Mouse (Mus musculus) intestine, postnatal 0 days (tissue): Measurements from ENCODE around the gene Olfr180. TPM values are rescaled to one million over a fixed set of nuclear protein-coding genes. Genes with fewer than 3 reads are reported as not detected.

Experiments used
- ATAC-seq: fragments of 200-750 bp; cut with Nextera tagmentation; 2 replicates; pipeline ENCODE4 v1.8.0; 2017; ENCODE audit warnings: mild to moderate bottlenecking, moderate TSS enrichment, moderate library complexity
- H3K27ac ChIP-seq: fragments of 300-500 bp; sonication (generic); 2 replicates; pipeline ENCODE4 v1.5.1; 2014; ENCODE audit warnings: mild to moderate bottlenecking, low read depth, low read length, moderate library complexity
- H3K27me3 ChIP-seq: fragments of 300-500 bp; sonication (generic); replicated peaks from 2 replicates; pipeline ENCODE4 v1.6.1; 2014; ENCODE audit warnings: low read length, mixed read lengths; ENCODE audit not compliant: control insufficient read depth, insufficient read depth
- H3K36me3 ChIP-seq: fragments of 300-500 bp; sonication (generic); 2 replicates; pipeline ENCODE4 v1.6.1; 2014; ENCODE audit warnings: mild to moderate bottlenecking, moderate library complexity; ENCODE audit not compliant: control insufficient read depth, insufficient read depth
- H3K4me1 ChIP-seq: fragments of 300-500 bp; sonication (generic); replicated peaks from 2 replicates; pipeline ENCODE4 v1.6.1; 2014; ENCODE audit warnings: antibody characterized with exemption, low read length, mixed read lengths; ENCODE audit not compliant: control insufficient read depth, insufficient read depth
- H3K4me2 ChIP-seq: fragments of 300-500 bp; sonication (generic); replicated peaks from 2 replicates; pipeline ENCODE4 v1.6.1; 2014; ENCODE audit warnings: low read depth, mild to moderate bottlenecking, moderate library complexity
- H3K4me3 ChIP-seq: fragments of 300-500 bp; sonication (generic); 2 replicates; pipeline ENCODE4 v1.5.1; 2014; ENCODE audit warnings: low read depth, low read length
- H3K9ac ChIP-seq: fragments of 300-500 bp; sonication (generic); 2 replicates; pipeline ENCODE4 v1.6.1; 2014; ENCODE audit warnings: mild to moderate bottlenecking, low read depth, low read length
- H3K9me3 ChIP-seq: fragments of 300-500 bp; sonication (generic); 2 replicates; pipeline ENCODE4 v1.6.1; 2016; ENCODE audit warnings: mixed run types; ENCODE audit not compliant: control insufficient read depth
- CTCF ChIP-seq: sonication (generic); IDR thresholded peaks from 2 replicates; pipeline ENCODE4 v1.5.1; 2016; ENCODE audit warnings: low read depth, mild to moderate bottlenecking, control low read depth, antibody characterized with exemption, moderate library complexity
- WGBS: fragments of 180-500 bp; shearing (Covaris S2); extraction: QIAGEN DNeasy Blood & Tissue Kit; methylation state at CpG from one replicate; pipeline ENCODE4 v1.1.7; 2014; 5-methylcytosine and 5-hydroxymethylcytosine counted together
- polyA plus RNA-seq: library from polyadenylated mRNA; unstranded; fragments of >200 nt; fragmentation: Nextera tagmentation; extraction: Ambion mirVana; gene quantifications from 2 replicates; pipeline ENCODE4 v1.2.1, GENCODE M21; 2015

Olfr180 gene
- not detected in 2 replicates for polyA plus RNA-seq

DNA sequence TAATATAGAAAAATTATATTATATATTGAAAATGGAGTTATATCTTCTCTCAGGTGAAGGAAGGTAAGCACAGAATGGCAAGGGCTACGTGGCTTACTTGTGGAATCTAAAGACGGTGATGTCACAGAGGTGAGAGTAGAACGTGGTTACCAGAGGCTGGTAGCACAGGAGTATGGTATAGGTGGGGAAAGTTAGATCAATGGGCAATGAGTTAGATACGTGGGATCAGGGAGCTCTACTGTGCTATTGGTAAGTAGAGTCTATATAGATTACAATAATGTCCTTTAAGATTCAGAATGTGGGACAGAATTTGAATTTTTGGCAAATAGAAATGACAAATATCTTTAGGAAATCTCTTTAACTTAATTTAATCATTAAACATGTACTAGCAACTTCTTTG lies at the start of gene Olfr180:
Gene Olfr180 (minus strand): TSS at position 101 of the 400 bp plus-strand sequence.
- Histone ChIP-seq H3K27ac (no peak within 1 kb of the TSS), H3K4me1 (no peaks in the 10 kb centered on the region), H3K4me2 (no peak within 1 kb of the TSS), H3K9me3 (no peaks in the 10 kb centered on the region), H3K36me3 (no peaks in the 10 kb centered on the region), H3K4me3 (no peak within 1 kb of the TSS), H3K27me3 (no peaks in the 10 kb centered on the region), H3K9ac (no peak within 1 kb of the TSS)
- ATAC-seq: no peak
- 76% methylated on average over 4 of the region's 4 CpGs for WGBS
- TF ChIP-seq CTCF: no peak

DNA sequence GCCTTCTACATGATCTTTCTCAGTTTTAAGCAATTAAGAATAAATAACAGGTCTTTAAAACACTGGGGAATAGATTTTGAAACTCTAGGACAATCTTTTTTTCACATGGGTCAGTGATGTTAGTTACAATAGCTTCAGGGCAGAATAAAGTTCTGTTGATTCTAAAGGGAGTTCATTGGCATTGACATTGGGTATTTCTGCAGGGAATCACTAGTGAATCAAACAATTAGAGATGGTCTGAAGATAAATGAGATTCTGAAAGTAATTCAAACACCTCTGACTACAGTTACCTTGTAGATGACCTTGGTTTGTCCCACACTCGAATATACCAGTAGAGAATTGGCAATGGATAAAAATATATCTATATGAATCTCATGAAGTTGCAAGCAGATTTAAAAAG lies 537 bp downstream of the Olfr180 start, which contains the start of gene Olfr181:
Gene Olfr181 (minus strand): TSS at position 101 of the 400 bp plus-strand sequence.
- Histone ChIP-seq H3K9ac (no peak within 1 kb of the TSS), H3K4me2 (no peak within 1 kb of the TSS), H3K27me3 (no peaks in the 10 kb centered on the region), H3K36me3 (no peaks in the 10 kb centered on the region), H3K9me3 (no peaks in the 10 kb centered on the region), H3K4me3 (no peak within 1 kb of the TSS), H3K27ac (no peak within 1 kb of the TSS), H3K4me1 (no peaks in the 10 kb centered on the region)
- WGBS: 54% methylated on average over 1 of the region's 1 CpGs
- TF ChIP-seq CTCF: no peak
- no peak for ATAC-seq

DNA sequence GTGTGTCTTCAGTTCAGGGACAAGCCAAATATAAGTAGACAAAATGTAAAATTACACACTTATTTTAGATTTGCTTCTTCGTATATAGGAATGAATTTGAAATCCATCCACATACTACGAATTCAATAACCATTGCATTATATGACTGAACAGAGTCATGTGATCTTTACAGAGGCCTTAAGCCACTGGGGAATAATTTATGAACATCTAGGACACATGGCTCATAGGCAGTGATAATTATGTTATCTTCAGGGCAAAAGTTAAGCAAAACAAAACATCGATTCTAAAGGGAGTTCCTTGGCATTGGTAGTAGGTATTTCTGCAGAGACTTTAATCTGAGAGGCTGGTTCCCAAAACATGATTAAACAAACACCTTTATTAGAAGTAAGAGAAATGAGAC lies 37.2 kb downstream of the Olfr180 start, which contains the start of gene Olfr178:
Gene Olfr178 (minus strand): TSS at position 101 of the 400 bp plus-strand sequence.
- H3K9me3 ChIP-seq: no peaks in the 10 kb centered on the region
- H3K4me2 ChIP-seq: no peak within 1 kb of the TSS
- H3K4me1 ChIP-seq: no peaks in the 10 kb centered on the region
- H3K27me3 ChIP-seq: no peaks in the 10 kb centered on the region
- no peak within 1 kb of the TSS for H3K27ac ChIP-seq
- no peak within 1 kb of the TSS for H3K4me3 ChIP-seq
- H3K9ac ChIP-seq: no peak within 1 kb of the TSS
- ATAC-seq: no peak
- no peaks in the 10 kb centered on the region for H3K36me3 ChIP-seq
- TF ChIP-seq CTCF: no peak
- 81% methylated on average over 3 of the region's 3 CpGs for WGBS

DNA sequence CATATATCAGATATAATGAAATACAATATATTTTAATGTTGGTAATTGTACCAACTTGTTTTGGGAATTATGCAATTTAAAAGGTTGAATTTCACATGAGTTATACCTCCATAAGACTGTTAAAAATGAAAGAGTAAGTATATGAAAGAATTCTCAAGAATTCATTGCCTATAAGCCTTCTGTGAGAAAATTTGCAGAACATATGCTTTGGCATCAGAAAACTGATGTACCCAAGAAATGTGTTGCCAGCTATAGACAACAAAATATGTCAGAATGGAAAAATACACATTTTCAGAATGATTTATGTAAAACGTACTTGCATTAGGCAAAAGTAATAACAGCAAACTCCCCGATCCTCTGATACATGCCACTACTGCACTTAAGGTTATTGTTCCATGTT lies 44.8 kb downstream of the Olfr180 start:
- no peak overlapping the region for H3K4me3 ChIP-seq
- no peaks in the 10 kb centered on the region for H3K27me3 ChIP-seq
- no peak overlapping the region for H3K27ac ChIP-seq
- H3K4me2 ChIP-seq: no peak overlapping the region
- H3K36me3 ChIP-seq: no peaks in the 10 kb centered on the region
- H3K4me1 ChIP-seq: no peaks in the 10 kb centered on the region
- no peaks in the 10 kb centered on the region for H3K9me3 ChIP-seq
- 96% methylated on average over 2 of the region's 2 CpGs for WGBS
- no peak for TF ChIP-seq CTCF
- no peak for ATAC-seq
- no peak overlapping the region for H3K9ac ChIP-seq

DNA sequence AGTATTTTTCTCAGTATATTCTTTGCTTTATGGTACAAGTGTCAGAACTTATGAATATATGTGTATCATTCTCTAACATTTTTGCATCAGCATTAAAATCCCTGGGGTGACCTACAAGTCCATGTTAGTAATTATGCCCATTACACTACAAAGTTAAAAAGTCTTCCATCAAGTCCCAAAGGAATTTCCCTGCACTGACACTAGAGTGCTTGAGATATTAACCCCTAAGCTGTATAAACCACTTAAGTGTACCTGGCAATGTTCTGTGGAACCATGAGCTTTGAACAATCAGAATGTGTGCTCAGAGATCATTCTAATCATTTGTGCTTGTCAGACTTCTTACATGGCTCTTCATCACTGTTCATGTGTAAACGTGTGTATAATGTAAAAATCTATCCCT lies 54.5 kb downstream of the Olfr180 start, which contains the start of gene Olfr177:
Gene Olfr177 (minus strand): TSS at position 101 of the 400 bp plus-strand sequence.
- Histone ChIP-seq H3K4me1 (no peaks in the 10 kb centered on the region), H3K4me2 (no peak within 1 kb of the TSS), H3K9me3 (no peaks in the 10 kb centered on the region), H3K9ac (no peak within 1 kb of the TSS), H3K27me3 (no peaks in the 10 kb centered on the region), H3K4me3 (no peak within 1 kb of the TSS), H3K36me3 (no peaks in the 10 kb centered on the region), H3K27ac (no peak within 1 kb of the TSS)
- 49% methylated on average over 1 of the region's 1 CpGs for WGBS
- no peak for TF ChIP-seq CTCF
- no peak for ATAC-seq

Other genes starting within 250 kb of the Olfr180 start
- 0.20 and 0.34 TPM in 2 replicates for gene Gpr15, start 210.3 kb downstream of the Olfr180 start, polyA plus RNA-seq
- 86.0 and 86.1 TPM in 2 replicates for gene Cldnd1, start 201.5 kb downstream of the Olfr180 start, polyA plus RNA-seq
- gene Olfr172, start 166.2 kb downstream of the Olfr180 start, polyA plus RNA-seq: not detected in 2 replicates
- gene Olfr173, start 129.1 kb downstream of the Olfr180 start, polyA plus RNA-seq: not detected in 2 replicates
- not detected in 2 replicates for gene Olfr175-ps1, start 102.6 kb downstream of the Olfr180 start, polyA plus RNA-seq
- gene Olfr177, start 54.6 kb downstream of the Olfr180 start, polyA plus RNA-seq: not detected in 2 replicates
- gene Olfr178, start 37.3 kb downstream of the Olfr180 start, polyA plus RNA-seq: not detected in 2 replicates
- not detected in 2 replicates for gene Olfr181, start 637 bp downstream of the Olfr180 start, polyA plus RNA-seq
- gene Olfr183, start 66.0 kb upstream of the Olfr180 start, polyA plus RNA-seq: not detected in 2 replicates
- gene Olfr186, start 100.9 kb upstream of the Olfr180 start, polyA plus RNA-seq: not detected in 2 replicates
- gene Olfr187, start 110.4 kb upstream of the Olfr180 start, polyA plus RNA-seq: not detected in 2 replicates
- gene Olfr190, start 148.6 kb upstream of the Olfr180 start, polyA plus RNA-seq: 0.03 and 0.07 TPM in 2 replicates
- gene Olfr191, start 160.4 kb upstream of the Olfr180 start, polyA plus RNA-seq: not detected in 2 replicates
- gene Olfr193, start 182.5 kb upstream of the Olfr180 start, polyA plus RNA-seq: not detected in 2 replicates
- gene Olfr194, start 191.7 kb upstream of the Olfr180 start, polyA plus RNA-seq: not detected in 2 replicates
- not detected in 2 replicates for gene Olfr195, start 217.7 kb upstream of the Olfr180 start, polyA plus RNA-seq
- gene Olfr196, start 241.1 kb upstream of the Olfr180 start, polyA plus RNA-seq: not detected in 2 replicates